ENCODE assay signal across 14 mouse cellular contexts in the genomic region with DNA sequence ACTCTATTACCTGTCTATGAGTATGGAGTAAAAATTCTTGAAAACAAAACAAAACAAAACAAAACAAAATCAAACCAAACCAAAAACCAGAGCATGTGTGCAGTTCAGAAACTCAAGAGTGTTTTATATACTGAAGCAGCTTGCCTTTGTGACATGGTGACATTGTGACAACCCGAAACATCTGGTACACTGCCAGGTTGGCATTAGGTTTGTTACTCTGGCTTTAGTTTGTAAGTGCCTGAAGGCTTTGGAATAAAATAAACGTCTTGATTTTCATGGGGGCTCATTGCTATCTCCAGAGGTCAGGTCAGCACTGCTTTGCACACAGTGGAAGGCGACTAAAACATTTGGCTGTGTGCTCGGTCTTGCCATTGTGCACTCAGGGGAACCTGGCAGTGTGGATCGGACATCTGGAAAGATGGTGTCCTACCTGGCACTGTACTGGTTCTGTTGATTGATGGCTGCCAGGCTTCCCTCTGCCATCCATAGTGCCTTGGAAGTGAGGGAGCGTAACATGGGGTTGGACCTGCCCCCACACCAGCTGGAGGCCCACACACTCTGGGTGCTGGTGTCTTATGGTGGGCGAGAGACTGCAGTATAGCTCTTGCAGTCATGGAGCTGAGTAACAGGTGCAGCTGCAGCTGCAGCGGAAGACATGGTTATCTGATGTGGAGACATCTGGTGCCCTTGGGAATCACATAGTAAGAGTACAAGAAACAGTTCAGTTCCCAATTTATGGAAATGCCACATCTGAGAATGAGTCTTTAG.
DNase-seq lines count a peak whose midpoint lies in the region; ATAC-seq and TF ChIP-seq lines count a peak whose summit lies in the region.
"Had no signal": no experiment of that assay in that cellular context is flagged by ENCODE, and none has a peak within 500 bp of the region (broad histone marks: within the 10 kb centered on the region; RNA-seq: fewer than 3 reads in every experiment).

No protein-coding gene starts in this region.

- no peaks in the 10 kb centered on the region for H3K9me3 ChIP-seq in embryonic facial prominence, embryonic 14.5 days (ENCODE audit: control insufficient read depth, low read length)
- H3K9me3 ChIP-seq in embryonic facial prominence, embryonic 10.5 days, result no peaks in the 10 kb centered on the region
- no peaks in the 10 kb centered on the region for H3K9me3 ChIP-seq in hindbrain, postnatal 0 days (ENCODE audit: low read length)
- H3K9me3 ChIP-seq in hindbrain, embryonic 11.5 days (ENCODE audit: control insufficient read depth, low read length), result no peaks in the 10 kb centered on the region
- H3K9me3 ChIP-seq: intestine, embryonic 15.5 days had no signal

- no peak for TF ChIP-seq CTCF in hindbrain, postnatal 0 days (IDR thresholded peaks at IDR 0.05; ENCODE audit: low read depth)

- H3K9ac ChIP-seq in embryonic facial prominence, embryonic 14.5 days (ENCODE audit: low read depth, low read length), result no peak overlapping the region
- H3K9ac ChIP-seq in hindbrain, postnatal 0 days (replicated peaks; ENCODE audit: low read length), result no peak overlapping the region
- H3K9ac ChIP-seq in hindbrain, embryonic 11.5 days (ENCODE audit: low read depth, low read length), result no peak overlapping the region
- H3K9ac ChIP-seq: intestine, embryonic 15.5 days; liver, postnatal 0 days had no signal

- H3K4me2 ChIP-seq in embryonic facial prominence, embryonic 14.5 days (ENCODE audit: low read depth, low read length), result no peak overlapping the region
- no peak overlapping the region for H3K4me2 ChIP-seq in hindbrain, postnatal 0 days (ENCODE audit: low read depth, low read length)
- H3K4me2 ChIP-seq in hindbrain, embryonic 11.5 days (replicated peaks; ENCODE audit: low read depth, low read length), result no peak overlapping the region
- H3K4me2 ChIP-seq: intestine, embryonic 15.5 days had no signal

- no peak overlapping the region for H3K4me3 ChIP-seq in embryonic facial prominence, embryonic 14.5 days (ENCODE audit: low read depth, low read length)
- H3K4me3 ChIP-seq in embryonic facial prominence, embryonic 10.5 days, result no peak overlapping the region
- H3K4me3 ChIP-seq in hindbrain, postnatal 0 days (ENCODE audit: low read length), result no peak overlapping the region
- no peak overlapping the region for H3K4me3 ChIP-seq in hindbrain, embryonic 11.5 days (ENCODE audit: low read depth, low read length)
- H3K4me3 ChIP-seq: erythroblast, embryonic 14.5 days; intestine, embryonic 15.5 days had no signal

- DNase-seq in embryonic facial prominence, embryonic 14.5 days (ENCODE audit: low spot score), result peak; percentile 47
- no peak for DNase-seq in embryonic facial prominence, embryonic 10.5 days (ENCODE audit: low spot score)
- DNase-seq in hindbrain, postnatal 0 days (ENCODE audit: low spot score), result peak; percentile 18
- DNase-seq in hindbrain, embryonic 11.5 days (ENCODE audit: low spot score), result no peak
- DNase-seq in spleen, postnatal 36 days (ENCODE audit: low spot score in 2 of 2), result peak; percentile 13 to 20
- DNase-seq in spleen, adult 18-20 months, result no peak
- DNase-seq in thymus, postnatal 36 days, result peak; percentile 48 to 72
- DNase-seq in lung, postnatal 25 days (ENCODE audit: low spot score), result no peak
- DNase-seq: cerebellum, adult 18-20 months; kidney, postnatal 14 days; liver, postnatal 0 days; right cerebral cortex, postnatal 25 days had no signal

- peaks cover 16% of the 10 kb centered on the region for H3K4me1 ChIP-seq in embryonic facial prominence, embryonic 14.5 days (ENCODE audit: control insufficient read depth, insufficient read depth, low read length)
- peaks cover 62% of the 10 kb centered on the region for H3K4me1 ChIP-seq in embryonic facial prominence, embryonic 10.5 days
- H3K4me1 ChIP-seq in hindbrain, postnatal 0 days (ENCODE audit: insufficient read depth, low read length), result peaks cover 23% of the 10 kb centered on the region
- H3K4me1 ChIP-seq in hindbrain, embryonic 11.5 days (replicated peaks; ENCODE audit: control insufficient read depth, insufficient read depth, low read length), result peaks cover 5% of the 10 kb centered on the region

- peak; percentile 41; the same call in 1 of the 2 replicates for ATAC-seq in embryonic facial prominence, embryonic 14.5 days (ENCODE audit: low read depth)
- ATAC-seq in hindbrain, postnatal 0 days, result no peak; the same call in 1 of the 2 replicates
- ATAC-seq in hindbrain, embryonic 11.5 days (ENCODE audit: low FRiP score), result no peak
- ATAC-seq: intestine, embryonic 15.5 days; liver, postnatal 0 days had no signal

- peaks cover 11% of the 10 kb centered on the region for H3K36me3 ChIP-seq in embryonic facial prominence, embryonic 14.5 days (ENCODE audit: control insufficient read depth, insufficient read depth, low read length)
- H3K36me3 ChIP-seq in embryonic facial prominence, embryonic 10.5 days (replicated peaks), result peaks cover 12% of the 10 kb centered on the region
- no peaks in the 10 kb centered on the region for H3K36me3 ChIP-seq in hindbrain, postnatal 0 days (ENCODE audit: insufficient read depth, low read length)
- H3K36me3 ChIP-seq in hindbrain, embryonic 11.5 days (ENCODE audit: control insufficient read depth, insufficient read depth, low read length), result no peaks in the 10 kb centered on the region

- H3K27me3 ChIP-seq in embryonic facial prominence, embryonic 14.5 days (replicated peaks; ENCODE audit: control insufficient read depth, insufficient read depth, low read length), result no peaks in the 10 kb centered on the region
- H3K27me3 ChIP-seq in embryonic facial prominence, embryonic 10.5 days (replicated peaks; ENCODE audit: low read depth, poor library complexity, severe bottlenecking), result no peaks in the 10 kb centered on the region
- no peaks in the 10 kb centered on the region for H3K27me3 ChIP-seq in hindbrain, postnatal 0 days (ENCODE audit: insufficient read depth, low read length)
- H3K27me3 ChIP-seq in hindbrain, embryonic 11.5 days (ENCODE audit: control insufficient read depth, insufficient read depth, low read length), result no peaks in the 10 kb centered on the region
- H3K27me3 ChIP-seq: intestine, embryonic 15.5 days had no signal

- H3K27ac ChIP-seq in embryonic facial prominence, embryonic 14.5 days (replicated peaks; ENCODE audit: low read depth, low read length), result no peak overlapping the region
- no peak overlapping the region for H3K27ac ChIP-seq in embryonic facial prominence, embryonic 10.5 days (replicated peaks)
- H3K27ac ChIP-seq in hindbrain, postnatal 0 days, result no peak overlapping the region
- no peak overlapping the region for H3K27ac ChIP-seq in hindbrain, embryonic 11.5 days (ENCODE audit: low read depth, low read length)
- H3K27ac ChIP-seq: intestine, embryonic 15.5 days had no signal

- 68% methylated on average over 8 of the region's 8 CpGs for WGBS in embryonic facial prominence, embryonic 14.5 days
- WGBS in embryonic facial prominence, embryonic 10.5 days, result 83% methylated on average over 8 of the region's 8 CpGs
- WGBS in hindbrain, postnatal 0 days, result 55% methylated on average over 8 of the region's 8 CpGs
- 89% methylated on average over 8 of the region's 8 CpGs for WGBS in hindbrain, embryonic 11.5 days

Comparison
In these comparisons a context has a peak if more than half of its experiments do, and no peak if none do; other contexts are left out.
1. DNase-seq: peak in embryonic facial prominence, embryonic 14.5 days (single experiment), hindbrain, postnatal 0 days (single experiment), spleen, postnatal 36 days (2 of 2) and thymus, postnatal 36 days (2 of 2); none in embryonic facial prominence, embryonic 10.5 days (single experiment), hindbrain, embryonic 11.5 days (single experiment), spleen, adult 18-20 months (0 of 2) and lung, postnatal 25 days (single experiment).